Mouse (Mus musculus) spleen, embryonic (tissue): Measurements from ENCODE around the gene Grid1.

Source experiments
- CTCF ChIA-PET: fragments of 350-600 bp; sonication (Branson Sonifier 250); formaldehyde crosslinking; loops from one replicate; lab custom pipeline; 2022; lab: Charles Lee

Grid1 gene

GRCm38 (mm10) chr14:34916315-34916714 lies 96.4 kb downstream of the Grid1 start:
- CTCF ChIA-PET, result no interaction called here

- CTCF ChIA-PET, result no interaction called here
Measured at GRCm38 (mm10) chr14:34917111-34917510, 97.2 kb downstream of the Grid1 start.

GRCm38 (mm10) chr14:34919221-34919620 lies 99.3 kb downstream of the Grid1 start:
- CTCF ChIA-PET, result no interaction called here

- CTCF ChIA-PET, result no interaction called here
Measured at GRCm38 (mm10) chr14:34921265-34921664, 101.4 kb downstream of the Grid1 start.

- CTCF ChIA-PET, result no interaction called here
Measured at GRCm38 (mm10) chr14:34925021-34925420, 105.1 kb downstream of the Grid1 start.

GRCm38 (mm10) chr14:34930040-34930719 lies 110.3 kb downstream of the Grid1 start:
- CTCF ChIA-PET, result no interaction called here

- CTCF ChIA-PET, result no interaction called here
Measured at GRCm38 (mm10) chr14:34933197-34933596, 113.3 kb downstream of the Grid1 start.

- CTCF ChIA-PET, result interaction anchor here (0.7 kb wide), 1 partner anchor 751 kb away, joined by 3 read pairs; no protein-coding TSS in a partner anchor
Measured at GRCm38 (mm10) chr14:34936192-34936770, 116.4 kb downstream of the Grid1 start.

- CTCF ChIA-PET, result no interaction called here
Measured at GRCm38 (mm10) chr14:34944390-34944979, 124.6 kb downstream of the Grid1 start.

- CTCF ChIA-PET, result no interaction called here
Measured at GRCm38 (mm10) chr14:34945471-34946313, 125.8 kb downstream of the Grid1 start.

GRCm38 (mm10) chr14:34946314-34946583 lies 126.3 kb downstream of the Grid1 start:
- CTCF ChIA-PET, result no interaction called here

GRCm38 (mm10) chr14:34948249-34948648 lies 128.3 kb downstream of the Grid1 start:
- CTCF ChIA-PET, result no interaction called here

- CTCF ChIA-PET, result no interaction called here
Measured at GRCm38 (mm10) chr14:34952311-34952710, 132.4 kb downstream of the Grid1 start.

- CTCF ChIA-PET, result no interaction called here
Measured at GRCm38 (mm10) chr14:34953566-34953965, 133.7 kb downstream of the Grid1 start.

- CTCF ChIA-PET, result no interaction called here
Measured at GRCm38 (mm10) chr14:34955689-34956088, 135.8 kb downstream of the Grid1 start.

- CTCF ChIA-PET, result no interaction called here
Measured at GRCm38 (mm10) chr14:34960227-34960626, 140.3 kb downstream of the Grid1 start.

- CTCF ChIA-PET, result no interaction called here
Measured at GRCm38 (mm10) chr14:34963616-34964168, 143.8 kb downstream of the Grid1 start.

- CTCF ChIA-PET, result no interaction called here
Measured at GRCm38 (mm10) chr14:34969102-34969819, 149.4 kb downstream of the Grid1 start.

- CTCF ChIA-PET, result interaction anchor here (0.6 kb wide), 1 partner anchor 133 kb away, joined by 3 read pairs; no protein-coding TSS in a partner anchor
Measured at GRCm38 (mm10) chr14:34972930-34973329, 153.0 kb downstream of the Grid1 start.

GRCm38 (mm10) chr14:34980756-34981155 lies 160.8 kb downstream of the Grid1 start:
- CTCF ChIA-PET, result no interaction called here

- CTCF ChIA-PET, result no interaction called here
Measured at GRCm38 (mm10) chr14:34989131-34989530, 169.2 kb downstream of the Grid1 start.
